Mouse (Mus musculus) liver, embryonic 14.5 days (tissue): Measurements from ENCODE around the gene Ankk1.

ENCODE experiments used
- CTCF ChIP-seq: IDR thresholded peaks from 2 replicates; pipeline ENCODE4 v1.5.1; 2016; ENCODE audit warnings: antibody characterized with exemption, low read depth, control low read depth
- EP300 ChIP-seq: IDR thresholded peaks from 2 replicates; pipeline ENCODE4 v1.6.1; 2016; ENCODE audit warnings: antibody characterized with exemption, low read depth

DNA sequence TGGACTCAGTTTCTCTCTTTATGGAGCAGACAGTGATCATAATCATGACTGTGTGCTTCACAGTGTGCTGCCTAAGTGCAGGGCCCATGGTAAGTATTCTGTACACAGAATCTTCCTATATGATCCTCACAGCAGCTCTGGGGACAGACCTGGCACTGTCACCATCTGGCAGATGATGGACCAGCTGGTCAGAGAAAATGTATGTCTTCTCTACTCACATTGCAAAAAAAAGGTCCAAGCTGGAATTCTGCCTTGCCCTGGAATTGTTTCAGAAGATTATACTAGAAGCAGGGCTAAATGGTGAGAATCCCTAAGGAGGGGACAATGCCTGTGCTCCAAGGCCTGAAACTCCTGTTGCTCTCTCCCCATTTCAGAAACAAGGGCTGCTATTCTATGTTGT lies 30.8 kb downstream of the Ankk1 start:
- TF ChIP-seq CTCF: no peak
- no peak for TF ChIP-seq EP300
